ENCODE assay signal across 9 mouse cellular contexts in the genomic region with DNA sequence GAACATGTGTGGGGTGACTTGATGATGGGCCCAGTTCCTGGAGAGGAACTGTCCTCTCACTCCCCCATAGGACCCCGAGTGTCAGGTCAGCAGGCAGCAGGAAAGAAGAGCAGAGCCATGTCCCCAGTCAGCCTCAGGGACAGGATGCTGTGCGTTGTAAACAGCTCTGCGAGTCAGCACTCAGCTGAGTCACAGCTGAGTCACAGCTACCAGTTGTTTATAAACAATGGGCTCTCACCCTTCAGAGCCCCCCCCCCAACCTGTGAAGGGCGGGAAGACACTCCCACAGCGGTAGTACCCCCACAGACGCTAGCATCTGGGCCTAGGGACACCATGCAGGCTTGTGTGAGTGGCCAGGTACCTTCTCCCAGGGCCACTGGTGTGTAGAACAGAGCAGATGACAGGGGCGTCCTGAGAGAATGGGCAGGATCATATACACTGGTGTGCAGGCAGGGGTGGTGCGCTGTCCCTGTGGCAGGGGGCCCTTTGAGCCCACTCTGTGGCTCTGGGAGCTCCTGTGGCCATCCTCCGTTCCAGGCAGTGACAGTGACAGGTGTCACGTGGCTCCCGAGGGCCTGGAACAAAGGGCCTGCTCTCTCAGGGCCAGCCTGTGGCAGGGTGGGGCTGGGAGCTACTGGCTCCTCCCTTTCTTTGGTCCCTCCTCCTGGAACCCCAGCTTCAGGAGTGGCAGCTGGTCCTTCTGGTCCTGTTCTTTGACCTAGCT. TPM values are rescaled to one million over a fixed set of nuclear protein-coding genes. Genes with fewer than 3 reads are reported as not detected.
A peak's percentile ranks its signal among the peaks of the same experiment; 100 is the strongest.
DNase-seq lines count a peak whose midpoint lies in the region; ATAC-seq and TF ChIP-seq lines count a peak whose summit lies in the region.
"Had no signal": no experiment of that assay in that cellular context is flagged by ENCODE, and none has a peak within 500 bp of the region (broad histone marks: within the 10 kb centered on the region; RNA-seq: fewer than 3 reads in every experiment).

No protein-coding gene starts in this region.

- no peak for DNase-seq in spleen, adult 2 months (ENCODE audit: low read depth in 1 of 2, low spot score in 2 of 2)
- no peak for DNase-seq in spleen, postnatal 4 days (ENCODE audit: low spot score in 2 of 2)
- peak; percentile 66 to 76 for DNase-seq in cerebellum, adult 2 months
- peak; percentile 64 to 70 for DNase-seq in gastrocnemius, adult 8-10 months (ENCODE audit: low spot score in 2 of 2)
- DNase-seq in thymus, adult 18-20 months = no peak

- peak overlapping the region; percentile 86 for H3K27ac ChIP-seq in spleen, adult 2 months (ENCODE audit: insufficient read depth, low read length)
- peak overlapping the region; percentile 70 for H3K27ac ChIP-seq in cerebellum, adult 2 months (ENCODE audit: insufficient read depth, low read length)
- peak overlapping the region; percentile 67 for H3K27ac ChIP-seq in hindbrain, embryonic 15.5 days (replicated peaks)
- H3K27ac ChIP-seq in limb, embryonic 15.5 days = peak overlapping the region; percentile 54
- peak overlapping the region; percentile 80 for H3K27ac ChIP-seq in midbrain, embryonic 13.5 days

- H3K36me3 ChIP-seq in spleen, adult 2 months (ENCODE audit: control insufficient read depth, insufficient read depth, low read length) = no peaks in the 10 kb centered on the region
- H3K36me3 ChIP-seq in hindbrain, embryonic 15.5 days = peaks cover 3% of the 10 kb centered on the region; the same call in 1 of the 2 replicates
- H3K36me3 ChIP-seq in limb, embryonic 15.5 days = no peaks in the 10 kb centered on the region
- H3K36me3 ChIP-seq in midbrain, embryonic 13.5 days = peaks cover 4% of the 10 kb centered on the region; the same call in 1 of the 2 replicates

- WGBS in spleen, adult 2 months = 26% methylated on average over 11 of the region's 11 CpGs
- 19% methylated on average over 11 of the region's 11 CpGs for WGBS in cerebellum, adult 2 months
- WGBS in hindbrain, embryonic 15.5 days = 9% methylated on average over 11 of the region's 11 CpGs
- WGBS in limb, embryonic 15.5 days = 27% methylated on average over 11 of the region's 11 CpGs
- WGBS in midbrain, embryonic 13.5 days = 8% methylated on average over 11 of the region's 11 CpGs

- no peaks in the 10 kb centered on the region for H3K27me3 ChIP-seq in spleen, adult 2 months (ENCODE audit: control insufficient read depth, insufficient read depth, low read length)
- no peaks in the 10 kb centered on the region for H3K27me3 ChIP-seq in cerebellum, adult 2 months (ENCODE audit: control insufficient read depth, insufficient read depth, low read length)
- no peaks in the 10 kb centered on the region for H3K27me3 ChIP-seq in hindbrain, embryonic 15.5 days
- no peaks in the 10 kb centered on the region for H3K27me3 ChIP-seq in limb, embryonic 15.5 days
- H3K27me3 ChIP-seq in midbrain, embryonic 13.5 days = no peaks in the 10 kb centered on the region

- H3K9me3 ChIP-seq in hindbrain, embryonic 15.5 days = no peaks in the 10 kb centered on the region
- H3K9me3 ChIP-seq in limb, embryonic 15.5 days = no peaks in the 10 kb centered on the region
- H3K9me3 ChIP-seq in midbrain, embryonic 13.5 days = no peaks in the 10 kb centered on the region

- H3K4me3 ChIP-seq in spleen, adult 2 months (ENCODE audit: extremely low read depth, insufficient read depth, insufficient read length) = no peak overlapping the region
- no peak overlapping the region for H3K4me3 ChIP-seq in cerebellum, adult 2 months (replicated peaks; ENCODE audit: insufficient read depth, low read depth, low read length)
- no peak overlapping the region for H3K4me3 ChIP-seq in hindbrain, embryonic 15.5 days
- H3K4me3 ChIP-seq in limb, embryonic 15.5 days = no peak overlapping the region
- 0 out of 2 replicates have a peak overlapping the region, but pooled peaks have one; percentile 5 for H3K4me3 ChIP-seq in midbrain, embryonic 13.5 days (replicated peaks)

- 0 out of 2 replicates have a peak overlapping the region, but pooled peaks have one; percentile 16 for H3K9ac ChIP-seq in hindbrain, embryonic 15.5 days
- no peak overlapping the region for H3K9ac ChIP-seq in limb, embryonic 15.5 days
- H3K9ac ChIP-seq in midbrain, embryonic 13.5 days (replicated peaks) = peak overlapping the region; percentile 39

- no peak for TF ChIP-seq CTCF in spleen, adult 2 months (IDR thresholded peaks at IDR 0.05; ENCODE audit: extremely low read depth, insufficient read depth, insufficient read length, insufficient replicate concordance)
- no peak for TF ChIP-seq CTCF in cerebellum, adult 2 months (IDR thresholded peaks at IDR 0.05; ENCODE audit: borderline replicate concordance, insufficient read depth, low read depth, low read length)

- no peak for TF ChIP-seq POLR2A in spleen, adult 2 months (IDR thresholded peaks at IDR 0.05; ENCODE audit: low read depth, low read length)
- TF ChIP-seq POLR2A in cerebellum, adult 2 months (IDR thresholded peaks at IDR 0.05; ENCODE audit: borderline replicate concordance, insufficient read depth, low read length) = no peak

- peak overlapping the region; percentile 3; the same call in 1 of the 2 replicates for H3K4me2 ChIP-seq in hindbrain, embryonic 15.5 days
- H3K4me2 ChIP-seq in limb, embryonic 15.5 days = no peak overlapping the region
- H3K4me2 ChIP-seq in midbrain, embryonic 13.5 days (replicated peaks) = peak overlapping the region; percentile 33

- H3K4me1 ChIP-seq in spleen, adult 2 months (ENCODE audit: control insufficient read depth, insufficient read depth, insufficient read length) = peaks cover 21% of the 10 kb centered on the region
- peaks cover 86% of the 10 kb centered on the region for H3K4me1 ChIP-seq in cerebellum, adult 2 months (ENCODE audit: control insufficient read depth, insufficient read depth, low read length)
- peaks cover 88% of the 10 kb centered on the region for H3K4me1 ChIP-seq in hindbrain, embryonic 15.5 days (replicated peaks)
- peaks cover 94% of the 10 kb centered on the region for H3K4me1 ChIP-seq in limb, embryonic 15.5 days
- peaks cover 94% of the 10 kb centered on the region for H3K4me1 ChIP-seq in midbrain, embryonic 13.5 days (replicated peaks)

- ATAC-seq in hindbrain, embryonic 15.5 days (ENCODE audit: low FRiP score, low read depth) = peak; percentile 35
- ATAC-seq in limb, embryonic 15.5 days (ENCODE audit: insufficient number of reproducible peaks, low FRiP score, low TSS enrichment, low read depth) = peak; percentile 25; the same call in 1 of the 2 replicates
- peak; percentile 80 for ATAC-seq in midbrain, embryonic 13.5 days

RNA-seq across cellular contexts. Expression of gene Ralgds, which starts 12.5 kb away (rescaled TPM):
- polyA plus RNA-seq in spleen, adult 2 months (2012; rRNA removed) = 36.6 and 43.4 TPM in 2 replicates
- 133 and 151 TPM in 2 replicates for polyA plus RNA-seq in cerebellum, adult 2 months (2012; rRNA removed)
- 10 to 100 TPM in 2 of 4 experiments, 1 to 10 TPM in 2; 8.1 to 11.1 (median 9.4) TPM for total RNA-seq in gastrocnemius, adult 8-10 months (2022)
- 90.6 and 93.2 TPM in 2 replicates for polyA plus RNA-seq in hindbrain, embryonic 15.5 days (2015; fragmentation: Nextera tagmentation; extraction: Ambion mirVana)
- polyA plus RNA-seq in limb, embryonic 15.5 days (2015; fragmentation: Nextera tagmentation; extraction: Ambion mirVana) = 50.3 and 50.7 TPM in 2 replicates
- 70.8 and 82.0 TPM in 2 replicates for polyA plus RNA-seq in midbrain, embryonic 13.5 days (2015; fragmentation: Nextera tagmentation; extraction: Ambion mirVana)

RNA-seq across cellular contexts. Expression of gene Gm10134, which starts 19.5 kb away (rescaled TPM):
- polyA plus RNA-seq in spleen, adult 2 months (2012; rRNA removed) = 0.46 TPM in 1 of 2 replicates, not detected in the other
- polyA plus RNA-seq in cerebellum, adult 2 months (2012; rRNA removed) = 0.48 TPM in 1 of 2 replicates, not detected in the other
- 1 to 10 TPM in 1 of 4 experiments, not detected in 3; 1.6 TPM for total RNA-seq in gastrocnemius, adult 8-10 months (2022)
- polyA plus RNA-seq in hindbrain, embryonic 15.5 days (2015; fragmentation: Nextera tagmentation; extraction: Ambion mirVana) = 2.6 and 2.7 TPM in 2 replicates
- polyA plus RNA-seq in limb, embryonic 15.5 days (2015; fragmentation: Nextera tagmentation; extraction: Ambion mirVana) = 1.9 and 4.5 TPM in 2 replicates
- 1.0 and 1.5 TPM in 2 replicates for polyA plus RNA-seq in midbrain, embryonic 13.5 days (2015; fragmentation: Nextera tagmentation; extraction: Ambion mirVana)
- total RNA-seq: neutrophil, adult 5-6 weeks had no signal

RNA-seq across cellular contexts. Expression of gene Gbgt1, which starts 28.7 kb away (rescaled TPM):
- 2.9 and 3.7 TPM in 2 replicates for polyA plus RNA-seq in spleen, adult 2 months (2012; rRNA removed)
- 1.1 and 1.5 TPM in 2 replicates for polyA plus RNA-seq in cerebellum, adult 2 months (2012; rRNA removed)
- under 1 TPM; 0.36 to 0.99 (median 0.62) TPM for total RNA-seq in gastrocnemius, adult 8-10 months (2022)
- 1.1 and 2.2 TPM in 2 replicates for polyA plus RNA-seq in hindbrain, embryonic 15.5 days (2015; fragmentation: Nextera tagmentation; extraction: Ambion mirVana)
- 0.56 and 1.1 TPM in 2 replicates for polyA plus RNA-seq in limb, embryonic 15.5 days (2015; fragmentation: Nextera tagmentation; extraction: Ambion mirVana)
- polyA plus RNA-seq in midbrain, embryonic 13.5 days (2015; fragmentation: Nextera tagmentation; extraction: Ambion mirVana) = 0.54 and 1.4 TPM in 2 replicates
- total RNA-seq: neutrophil, adult 5-6 weeks had no signal

RNA-seq across cellular contexts. Expression of gene Cel, which starts 37.8 kb away (rescaled TPM):
- 1,405 and 1,688 TPM in 2 replicates for polyA plus RNA-seq in spleen, adult 2 months (2012; rRNA removed)
- 0.10 TPM in 2 replicates for polyA plus RNA-seq in cerebellum, adult 2 months (2012; rRNA removed)
- not detected for total RNA-seq in gastrocnemius, adult 8-10 months (2022)
- polyA plus RNA-seq in hindbrain, embryonic 15.5 days (2015; fragmentation: Nextera tagmentation; extraction: Ambion mirVana) = 0.14 and 0.22 TPM in 2 replicates
- polyA plus RNA-seq in limb, embryonic 15.5 days (2015; fragmentation: Nextera tagmentation; extraction: Ambion mirVana) = 0.35 TPM in 1 of 2 replicates, not detected in the other
- polyA plus RNA-seq in midbrain, embryonic 13.5 days (2015; fragmentation: Nextera tagmentation; extraction: Ambion mirVana) = 0.07 and 0.13 TPM in 2 replicates
- total RNA-seq: neutrophil, adult 5-6 weeks had no signal

RNA-seq across cellular contexts. Expression of gene Mrps2, which starts 57.5 kb away (rescaled TPM):
- 19.9 and 24.2 TPM in 2 replicates for polyA plus RNA-seq in spleen, adult 2 months (2012; rRNA removed)
- polyA plus RNA-seq in cerebellum, adult 2 months (2012; rRNA removed) = 43.2 and 44.5 TPM in 2 replicates
- total RNA-seq in gastrocnemius, adult 8-10 months (2022) = 10 to 100 TPM; 22.3 to 24.7 (median 23.9) TPM
- polyA plus RNA-seq in hindbrain, embryonic 15.5 days (2015; fragmentation: Nextera tagmentation; extraction: Ambion mirVana) = 49.2 and 51.0 TPM in 2 replicates
- polyA plus RNA-seq in limb, embryonic 15.5 days (2015; fragmentation: Nextera tagmentation; extraction: Ambion mirVana) = 50.3 and 51.3 TPM in 2 replicates
- 50.1 and 52.3 TPM in 2 replicates for polyA plus RNA-seq in midbrain, embryonic 13.5 days (2015; fragmentation: Nextera tagmentation; extraction: Ambion mirVana)

Comparison
In these comparisons a context has a peak if more than half of its experiments do, and no peak if none do; other contexts are left out.
1. DNase-seq: peak in cerebellum, adult 2 months (2 of 2) and gastrocnemius, adult 8-10 months (2 of 2); none in spleen, adult 2 months (0 of 2), spleen, postnatal 4 days (0 of 2) and thymus, adult 18-20 months (0 of 2).
2. ATAC-seq: peak in every context shown above with its lines; median percentile 80 in midbrain, embryonic 13.5 days; 35 in hindbrain, embryonic 15.5 days; 25 in limb, embryonic 15.5 days.
3. Peak in every context shown above with its lines, with median percentiles within 50 percentile points of each other: H3K27ac ChIP-seq.